Mouse (Mus musculus) liver, adult 2 months (tissue): ENCODE data around the gene Nat9. TPM values are rescaled to one million over a fixed set of nuclear protein-coding genes. Genes with fewer than 3 reads are reported as not detected.

Source experiments
- DNase-seq: peaks from one replicate; pipeline ENCODE4 v3.0.0-alpha.2; 2011; ENCODE audit warnings: low read depth, low spot score; ENCODE audit errors: extremely low read depth
- H3K27ac ChIP-seq: fragments of 200-500 bp; replicated peaks from 2 replicates; pipeline ENCODE4 v1.5.1; 2012; ENCODE audit warnings: low read depth, mild to moderate bottlenecking, control low read depth, inconsistent platforms, low read length; ENCODE audit not compliant: insufficient read depth
- H3K27me3 ChIP-seq: fragments of 200-500 bp; 2 replicates; pipeline ENCODE4 v1.6.1; 2012; ENCODE audit warnings: mild to moderate bottlenecking, moderate library complexity, low read length, inconsistent platforms; ENCODE audit not compliant: control insufficient read depth, insufficient read depth
- H3K36me3 ChIP-seq: fragments of 200-500 bp; 2 replicates; pipeline ENCODE4 v1.6.1; 2012; ENCODE audit warnings: low read length, inconsistent platforms; ENCODE audit not compliant: control insufficient read depth, insufficient read depth
- H3K4me1 ChIP-seq: fragments of 200-500 bp; 2 replicates; pipeline ENCODE4 v1.6.1; 2011; ENCODE audit warnings: low read length; ENCODE audit not compliant: control insufficient read depth, insufficient read depth
- H3K4me3 ChIP-seq: fragments of 200-500 bp; 2 replicates; pipeline ENCODE4 v1.5.1; 2011; ENCODE audit warnings: low read depth, mild to moderate bottlenecking, control low read depth, low read length, moderate library complexity; ENCODE audit not compliant: insufficient read depth
- H3K79me2 ChIP-seq: fragments of 200-500 bp; 2 replicates; pipeline ENCODE4 v1.6.1; 2012; ENCODE audit warnings: inconsistent platforms, mild to moderate bottlenecking, low read length, moderate library complexity; ENCODE audit not compliant: control insufficient read depth, insufficient read depth
- H3K9ac ChIP-seq: fragments of 200-500 bp; 2 replicates; pipeline ENCODE4 v1.6.1; 2012; ENCODE audit warnings: low read depth, mild to moderate bottlenecking, control low read depth, inconsistent platforms, low read length
- CTCF ChIP-seq: fragments of 200-500 bp; IDR thresholded peaks from 2 replicates; pipeline ENCODE4 v1.5.1; 2011; ENCODE audit warnings: low read depth, low read length, control low read depth
- POLR2A ChIP-seq: fragments of 200-500 bp; IDR thresholded peaks from 2 replicates; pipeline ENCODE4 v1.6.1; 2011; ENCODE audit warnings: low read length, control low read depth; ENCODE audit not compliant: insufficient read depth; ENCODE audit errors: extremely low read depth
- WGBS: fragments of 180-500 bp; shearing (Covaris S2); methylation state at CpG from one replicate; pipeline ENCODE4 v1.1.7; 2018; 5-methylcytosine and 5-hydroxymethylcytosine counted together
- polyA plus RNA-seq: library from polyadenylated mRNA; depleted of rRNA; stranded (reverse); fragments of >200 nt; gene quantifications from 2 replicates; pipeline ENCODE4 v1.2.3, GENCODE M21; 2012
- total RNA-seq: library from RNA; depleted of rRNA; stranded (reverse); fragments of >200 nt; gene quantifications from 2 replicates; pipeline ENCODE4 v1.2.3, GENCODE M21; 2014

Nat9 gene
- total and polyA plus RNA-seq, 2 experiments, result 28.7 to 43.7 TPM

DNA sequence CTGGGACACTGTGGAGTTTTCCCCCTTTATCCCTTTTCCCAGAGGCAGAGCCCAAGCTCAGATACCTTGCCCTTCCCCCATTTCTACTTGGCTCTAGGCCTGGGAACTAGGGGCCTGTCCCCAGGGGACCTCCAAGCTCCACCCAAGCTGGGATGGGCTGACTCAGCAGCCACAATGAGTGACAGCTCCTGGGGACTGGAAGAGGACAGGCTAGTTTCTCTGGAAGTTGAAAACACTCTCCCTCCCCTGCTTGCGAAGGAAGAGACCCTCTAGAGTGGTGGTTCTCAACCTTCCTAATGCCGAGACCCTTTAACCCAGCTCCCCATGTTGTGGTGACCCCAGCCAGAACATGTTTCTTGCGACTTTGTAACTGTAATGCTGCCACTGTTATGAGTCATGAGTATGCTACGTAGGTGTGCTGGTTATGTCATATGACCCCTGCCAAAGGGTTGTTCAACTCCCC is 14.8 kb downstream of the Nat9 start:
- TF ChIP-seq CTCF (no peak), POLR2A (no peak)
- H3K27me3 ChIP-seq, result no peaks in the 10 kb centered on the region
- H3K4me3 ChIP-seq, result no peak overlapping the region
- peak; percentile 75 for DNase-seq
- H3K79me2 ChIP-seq, result peaks cover 48% of the 10 kb centered on the region
- 29% methylated on average over 4 of the region's 4 CpGs for WGBS
- H3K27ac ChIP-seq, result peak overlapping the region; percentile 63
- H3K4me1 ChIP-seq, result peaks cover 76% of the 10 kb centered on the region
- 0 out of 2 replicates have a peak overlapping the region, but pooled peaks have one; percentile 13 for H3K9ac ChIP-seq
- peaks cover 2% of the 10 kb centered on the region for H3K36me3 ChIP-seq

DNA sequence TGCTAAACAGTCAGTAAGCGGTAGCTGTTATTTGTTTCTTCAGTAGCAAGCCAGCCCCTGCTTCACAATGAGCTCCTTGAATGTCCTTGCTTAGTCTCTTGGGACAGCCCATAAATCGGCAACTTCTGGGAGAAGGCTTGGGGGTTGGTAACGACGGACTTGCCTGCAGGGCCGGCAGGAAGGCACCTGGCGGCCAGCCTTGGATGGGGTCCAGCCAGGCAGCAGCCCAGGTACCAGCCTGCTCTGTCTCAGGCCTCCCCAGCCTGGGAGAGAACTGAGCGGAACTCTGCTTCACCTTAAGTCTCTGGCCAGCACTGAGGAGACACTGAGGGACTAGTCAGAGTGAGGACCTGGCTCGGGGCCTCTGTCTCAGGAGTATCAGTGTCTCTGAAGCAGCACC is 16.5 kb downstream of the Nat9 start:
- TF ChIP-seq CTCF, result 0 out of 2 replicates have a peak, but pooled peaks have one; percentile 20
- no peak for TF ChIP-seq POLR2A
- Histone ChIP-seq H3K27ac (peak overlapping the region; percentile 65), H3K4me1 (peaks cover 75% of the 10 kb centered on the region), H3K79me2 (peaks cover 59% of the 10 kb centered on the region), H3K9ac (peak overlapping the region; percentile 31), H3K4me3 (no peak overlapping the region), H3K36me3 (peaks cover 2% of the 10 kb centered on the region; the same call in 1 of the 2 replicates), H3K27me3 (no peaks in the 10 kb centered on the region)
- WGBS, result 26% methylated on average over 8 of the region's 8 CpGs
- peak; percentile 71 for DNase-seq

DNA sequence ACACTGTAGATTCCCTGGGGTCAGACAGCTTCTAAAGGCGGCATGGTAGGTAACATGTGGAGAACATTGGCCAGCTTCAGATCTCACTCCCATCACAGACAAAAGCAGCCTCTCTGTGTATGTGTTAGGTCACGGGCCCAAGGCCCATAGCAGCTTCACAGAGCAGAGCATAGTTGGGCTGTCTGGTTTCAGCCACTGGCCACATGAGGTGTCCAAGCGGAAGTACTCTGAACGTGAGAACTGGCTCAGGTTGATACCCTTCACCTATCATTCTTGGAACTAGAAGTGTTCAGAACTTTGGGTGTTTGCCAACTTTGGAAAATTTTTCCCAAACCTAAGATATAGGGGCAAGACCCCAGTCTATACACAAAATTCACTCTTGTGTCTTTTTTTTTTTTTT is 18.2 kb downstream of the Nat9 start:
- H3K4me3 ChIP-seq, result no peak overlapping the region
- 40% methylated on average over 4 of the region's 4 CpGs for WGBS
- TF ChIP-seq CTCF, result no peak
- TF ChIP-seq POLR2A, result no peak
- H3K79me2 ChIP-seq, result peaks cover 62% of the 10 kb centered on the region
- H3K27ac ChIP-seq, result peak overlapping the region; percentile 29
- no peaks in the 10 kb centered on the region for H3K27me3 ChIP-seq
- H3K4me1 ChIP-seq, result peaks cover 68% of the 10 kb centered on the region
- peak overlapping the region; percentile 10; the same call in 1 of the 2 replicates for H3K9ac ChIP-seq
- H3K36me3 ChIP-seq, result peaks cover 2% of the 10 kb centered on the region; the same call in 1 of the 2 replicates
- peak; percentile 54 for DNase-seq

DNA sequence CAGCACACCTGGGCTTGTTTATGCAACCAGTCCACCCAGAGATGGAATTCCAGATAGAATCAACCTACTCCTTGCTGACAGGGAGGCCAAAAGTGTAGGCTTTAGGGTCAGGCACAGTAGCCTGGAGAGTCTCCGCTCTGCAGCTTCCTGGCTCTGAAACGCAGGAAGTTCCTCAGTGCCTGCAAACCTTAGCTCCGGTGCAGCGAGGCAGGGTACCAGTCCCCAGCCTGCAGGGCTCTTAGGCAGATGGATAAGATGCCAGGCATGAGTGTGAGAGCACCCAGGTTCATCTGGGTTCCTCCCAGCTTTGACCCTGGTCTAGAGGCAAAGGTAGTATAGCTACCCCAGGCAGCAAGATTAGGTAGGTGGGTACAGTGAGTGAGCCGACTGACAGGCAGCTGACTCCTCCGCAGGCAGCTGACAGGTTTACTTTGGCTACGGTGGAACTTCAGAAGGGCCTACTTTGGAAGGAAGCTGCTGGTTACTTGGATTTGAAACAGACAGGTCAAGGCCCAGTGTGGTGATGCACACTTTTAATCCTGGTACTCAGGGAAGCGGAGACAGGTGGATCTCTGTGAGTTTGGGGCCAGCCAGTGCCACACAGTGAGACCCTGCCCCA is 19.9 kb downstream of the Nat9 start:
- Histone ChIP-seq H3K4me3 (no peak overlapping the region), H3K27ac (peak overlapping the region; percentile 78), H3K36me3 (peaks cover 2% of the 10 kb centered on the region; the same call in 1 of the 2 replicates), H3K4me1 (peaks cover 53% of the 10 kb centered on the region), H3K79me2 (peaks cover 57% of the 10 kb centered on the region), H3K9ac (peak overlapping the region; percentile 54), H3K27me3 (no peaks in the 10 kb centered on the region)
- WGBS, result 24% methylated on average over 8 of the region's 8 CpGs
- TF ChIP-seq POLR2A, result no peak
- no peak for TF ChIP-seq CTCF
- peak; percentile 47 for DNase-seq

DNA sequence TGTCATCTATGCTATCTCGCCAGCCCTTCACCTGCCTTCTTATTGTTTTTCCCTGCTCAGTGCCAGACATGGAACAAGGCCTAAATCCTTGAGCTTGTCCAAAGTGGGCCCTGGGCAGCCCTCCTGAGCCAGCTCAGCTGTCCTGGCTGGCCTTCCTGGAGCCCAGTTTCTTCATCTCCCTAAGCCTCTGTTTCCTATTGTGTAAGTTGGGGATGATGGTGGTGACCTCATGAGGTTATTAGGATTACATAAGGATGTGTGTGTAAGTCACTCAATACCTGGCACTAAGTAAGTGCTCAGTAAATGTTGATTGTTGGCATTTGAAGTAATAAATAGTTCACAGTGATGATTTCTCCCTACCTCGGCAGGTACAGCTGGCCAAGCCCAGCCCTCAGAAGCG is 20.9 kb downstream of the Nat9 start:
- TF ChIP-seq POLR2A (no peak), CTCF (no peak)
- H3K4me3 ChIP-seq, result no peak overlapping the region
- H3K27me3 ChIP-seq, result no peaks in the 10 kb centered on the region
- H3K9ac ChIP-seq, result peak overlapping the region; percentile 54
- peak; percentile 97 for DNase-seq
- H3K4me1 ChIP-seq, result peaks cover 49% of the 10 kb centered on the region
- peaks cover 2% of the 10 kb centered on the region; the same call in 1 of the 2 replicates for H3K36me3 ChIP-seq
- H3K27ac ChIP-seq, result peak overlapping the region; percentile 93
- WGBS, result 27% methylated on average over 3 of the region's 3 CpGs
- H3K79me2 ChIP-seq, result peaks cover 52% of the 10 kb centered on the region

DNA sequence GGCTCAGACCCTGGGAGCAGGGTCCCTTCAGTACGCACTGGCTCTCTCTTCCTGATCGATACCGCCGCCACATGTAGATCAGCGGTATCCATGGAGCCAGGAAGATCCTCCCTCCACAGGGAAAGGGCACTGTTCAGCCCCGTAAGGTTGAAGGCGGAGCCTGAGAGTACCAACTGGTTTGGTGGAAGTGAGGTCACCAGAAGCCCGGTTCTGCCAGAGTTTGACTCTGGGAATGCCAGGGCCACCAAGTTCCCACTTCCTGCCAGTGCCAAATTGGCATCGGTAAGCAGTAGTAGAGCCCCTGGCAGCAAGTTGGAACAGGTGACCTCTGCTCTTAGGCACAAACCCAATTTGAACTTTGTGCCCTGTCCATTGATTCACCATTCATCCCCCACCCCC is 22.7 kb downstream of the Nat9 start:
- H3K9ac ChIP-seq, result peak overlapping the region; percentile 97
- under 1% methylated on average over 9 of the region's 9 CpGs for WGBS
- DNase-seq, result peak; percentile 100
- peak overlapping the region; percentile 92 for H3K4me3 ChIP-seq
- H3K27me3 ChIP-seq, result no peaks in the 10 kb centered on the region
- peaks cover 40% of the 10 kb centered on the region for H3K4me1 ChIP-seq
- peak overlapping the region; percentile 95 for H3K27ac ChIP-seq
- H3K79me2 ChIP-seq, result peaks cover 44% of the 10 kb centered on the region
- H3K36me3 ChIP-seq, result peaks cover 2% of the 10 kb centered on the region; the same call in 1 of the 2 replicates
- TF ChIP-seq CTCF (no peak), POLR2A (peak; percentile 73)
